Mouse (Mus musculus) NIH3T3 (cell line): Measurements from ENCODE around the gene Havcr1.
"Not testable (repeated sequence)": the region's sequence is repeated elsewhere in the genome, so short reads cannot be mapped to it uniquely, and the experiment has no call there.

ENCODE experiments used
- DNase-seq: peaks from one replicate; pipeline ENCODE4 v3.0.0-alpha.2; 2012; ENCODE audit warnings: low read depth

Havcr1 gene

DNA sequence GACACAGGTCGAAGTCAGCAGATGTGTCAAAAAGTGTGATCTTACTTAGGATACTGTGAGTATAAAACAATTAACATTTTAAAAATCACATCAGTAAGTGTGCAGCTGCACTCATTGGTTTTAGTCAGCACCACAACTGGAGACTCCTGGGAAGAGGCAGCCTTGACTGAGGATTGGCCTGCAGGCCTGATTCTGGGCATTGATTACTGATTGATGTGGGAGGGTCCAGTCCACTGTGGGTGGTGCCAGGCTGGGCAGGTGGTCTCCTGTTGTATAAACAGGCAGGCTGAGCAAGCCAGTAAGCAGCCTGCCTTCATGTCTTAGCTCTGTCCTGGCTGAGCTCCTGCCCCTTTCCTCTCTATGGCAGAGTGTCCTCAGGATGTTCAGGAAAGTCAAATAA is at the start of gene Havcr1:
TSS of gene Havcr1 (plus strand) at position 5 of the 400 bp plus-strand sequence.
- not testable (repeated sequence) for DNase-seq

DNA sequence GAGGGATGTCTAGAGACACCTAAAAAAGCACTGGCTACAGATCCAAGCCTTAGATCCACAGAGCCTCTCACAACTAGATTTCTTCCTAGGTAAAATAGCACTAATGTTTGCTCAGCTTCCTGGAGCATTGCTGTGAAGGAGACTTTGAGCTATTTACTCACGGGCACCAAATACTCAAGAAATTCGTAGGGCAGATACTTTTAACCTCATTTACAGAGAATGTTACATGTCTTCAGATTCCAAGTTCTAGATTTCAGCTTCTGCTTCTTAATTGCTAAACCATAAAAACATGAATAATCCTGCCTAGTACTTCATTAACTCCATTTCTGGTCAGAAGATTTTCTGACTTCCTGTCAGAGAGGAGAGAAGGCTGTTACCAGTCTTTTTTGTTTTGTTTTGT is 44.7 kb upstream of the Havcr1 start:
- DNase-seq: no peak

DNA sequence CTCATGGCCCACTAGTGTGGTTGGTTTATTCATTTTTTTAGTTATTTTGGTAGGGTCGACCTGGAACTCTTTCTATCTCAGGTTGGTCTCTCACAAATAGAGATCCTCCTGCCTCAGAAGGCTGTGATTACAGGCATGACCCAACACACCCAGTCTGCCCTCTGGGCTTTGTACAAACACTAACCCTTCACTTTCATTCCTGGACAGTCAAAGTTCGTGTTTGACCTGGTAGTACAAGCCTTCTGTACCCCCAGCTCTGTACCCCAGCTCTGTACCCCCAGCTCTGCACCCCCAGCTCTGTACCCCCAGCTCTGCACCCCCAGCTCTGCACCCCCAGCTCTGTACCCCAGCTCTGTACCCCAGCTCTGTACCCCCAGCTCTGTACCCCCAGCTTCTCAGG is 39.0 kb upstream of the Havcr1 start:
- not testable (repeated sequence) for DNase-seq

DNA sequence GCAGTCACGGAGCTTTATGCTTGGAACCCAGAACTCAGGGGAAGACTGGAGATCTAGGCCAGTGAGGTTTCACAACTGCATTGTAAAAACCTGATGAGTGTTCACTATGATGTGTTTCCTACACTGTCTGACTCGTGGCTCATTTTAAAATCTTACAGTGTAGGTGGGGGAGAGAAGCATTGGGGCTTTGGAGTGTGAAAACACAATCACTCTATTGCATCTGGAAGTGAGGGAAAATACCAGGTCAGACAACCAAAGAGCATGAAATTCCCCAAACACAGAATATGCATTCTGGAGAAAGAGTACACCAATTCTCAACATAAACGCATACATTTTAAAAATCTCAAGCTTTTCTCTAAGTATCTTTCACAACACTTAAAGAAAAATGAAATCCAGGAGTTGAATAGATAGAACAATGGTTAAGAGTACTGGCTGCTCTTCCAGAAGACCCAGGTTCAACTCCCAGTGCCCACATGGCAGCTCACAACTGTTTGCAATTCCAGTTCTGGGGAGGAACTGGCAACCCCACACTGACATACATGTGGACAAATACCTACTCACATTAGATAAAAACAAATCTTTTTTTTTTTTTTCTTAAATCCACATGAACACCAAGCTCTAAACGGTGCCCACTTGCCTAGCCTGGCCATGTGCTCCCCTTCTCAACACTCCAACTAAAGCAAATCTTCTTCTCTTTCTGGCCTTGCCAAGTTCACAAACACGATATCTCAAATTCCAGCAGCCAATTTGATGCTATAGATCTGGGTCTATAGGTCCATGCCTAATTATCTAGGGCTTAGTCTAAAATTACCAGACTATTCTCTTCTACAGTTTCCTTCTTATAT is 37.2 kb upstream of the Havcr1 start:
- no peak for DNase-seq

DNA sequence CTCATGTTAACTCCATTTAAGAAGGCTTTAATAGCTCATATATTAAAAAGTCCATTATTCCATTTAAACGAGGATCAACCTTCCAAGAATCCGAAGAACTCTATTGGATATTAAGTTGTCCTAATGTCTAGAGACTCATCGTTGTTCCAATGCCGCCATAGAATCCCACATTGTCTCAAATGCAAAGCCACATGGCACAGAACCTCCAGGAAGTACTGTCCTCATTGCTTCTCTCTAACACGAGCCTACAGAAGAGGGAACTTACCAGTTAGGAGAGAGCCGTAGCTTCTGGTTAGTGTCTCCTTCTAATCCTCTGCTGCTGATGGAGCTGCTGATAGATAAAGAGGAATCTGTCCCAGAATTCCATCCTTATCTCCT is 36.6 kb upstream of the Havcr1 start:
- no peak for DNase-seq

DNA sequence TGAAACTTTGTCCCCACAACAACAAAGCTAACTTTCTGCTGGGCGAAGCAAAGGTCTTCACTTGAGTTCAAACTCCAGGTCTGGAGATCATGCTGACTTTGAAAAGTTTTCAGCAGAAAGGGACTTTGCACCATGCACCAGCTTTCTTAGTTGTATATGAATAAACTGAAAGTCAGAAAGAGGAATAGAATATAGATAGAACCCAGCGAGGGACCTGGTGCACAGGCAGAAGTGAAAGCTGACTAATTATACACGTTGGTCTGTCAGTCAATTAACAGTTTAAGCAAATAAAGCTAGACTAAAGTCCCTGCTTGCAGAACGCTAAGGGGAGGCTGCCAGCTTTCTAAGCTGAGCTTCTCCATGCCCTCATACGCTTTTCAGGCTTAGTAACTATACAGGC is 36.0 kb upstream of the Havcr1 start:
- DNase-seq: no peak

DNA sequence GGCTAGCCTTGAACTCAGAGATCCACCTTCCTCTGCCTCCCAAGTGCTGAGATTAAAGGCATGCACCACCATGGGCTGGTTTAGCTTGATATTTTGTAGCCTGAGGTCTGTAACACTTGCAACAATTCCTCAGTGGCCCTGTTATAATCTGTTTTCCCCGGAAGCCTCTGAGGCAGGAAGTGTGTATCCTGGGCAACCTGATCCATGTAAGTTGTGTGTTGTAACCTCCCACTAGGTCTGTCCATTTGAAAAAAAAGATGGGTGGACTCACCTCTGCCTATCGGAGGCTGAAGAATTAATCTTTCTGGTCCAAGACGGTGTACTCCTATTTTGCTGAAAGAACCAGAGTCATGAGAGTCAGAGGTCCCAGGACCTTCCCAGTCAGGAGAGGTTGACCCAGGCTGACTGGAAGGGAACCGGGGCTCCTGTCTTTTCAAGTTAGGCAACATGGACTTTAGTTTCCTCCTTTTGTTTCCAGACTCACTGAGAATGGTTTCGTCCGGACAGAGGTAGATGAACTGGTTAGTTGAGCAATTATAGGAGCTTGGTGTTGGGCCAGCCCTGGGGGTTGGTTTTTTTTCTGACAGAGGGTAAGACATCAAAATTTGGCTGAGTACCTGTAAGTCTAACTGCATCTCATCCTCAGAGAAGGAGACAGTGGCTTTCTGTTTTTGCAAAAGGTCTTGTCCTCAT is 28.1 kb upstream of the Havcr1 start, which contains the start of gene Timd2:
TSS of gene Timd2 (minus strand) at position 398 of the 693 bp plus-strand sequence.
- DNase-seq: no peak

DNA sequence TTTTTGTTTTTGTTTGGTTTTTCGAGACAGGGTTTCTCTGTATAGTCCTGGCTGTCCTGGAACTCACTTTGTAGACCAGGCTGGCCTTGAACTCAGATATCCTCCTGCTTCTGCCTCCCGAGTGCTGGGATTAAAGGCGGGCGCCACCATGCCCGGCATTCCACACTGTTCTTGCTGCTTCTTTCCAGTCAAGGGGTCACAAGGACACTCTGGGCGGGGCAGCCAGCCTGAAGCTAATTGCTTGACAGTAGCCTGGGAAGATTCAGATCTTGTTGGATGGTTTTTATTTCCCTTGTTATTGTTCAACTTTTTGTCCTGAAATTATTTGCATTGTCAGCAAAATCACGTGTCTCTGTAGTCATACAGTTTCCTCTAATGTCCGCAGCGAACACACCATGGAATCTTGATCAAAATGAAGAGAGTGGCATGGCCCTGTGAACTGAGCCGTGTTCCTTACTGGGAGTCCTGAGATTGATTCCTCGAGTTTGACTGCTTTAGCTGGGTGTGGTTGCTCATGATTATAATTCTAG is 3.3 kb upstream of the Havcr1 start:
- DNase-seq: no peak

DNA sequence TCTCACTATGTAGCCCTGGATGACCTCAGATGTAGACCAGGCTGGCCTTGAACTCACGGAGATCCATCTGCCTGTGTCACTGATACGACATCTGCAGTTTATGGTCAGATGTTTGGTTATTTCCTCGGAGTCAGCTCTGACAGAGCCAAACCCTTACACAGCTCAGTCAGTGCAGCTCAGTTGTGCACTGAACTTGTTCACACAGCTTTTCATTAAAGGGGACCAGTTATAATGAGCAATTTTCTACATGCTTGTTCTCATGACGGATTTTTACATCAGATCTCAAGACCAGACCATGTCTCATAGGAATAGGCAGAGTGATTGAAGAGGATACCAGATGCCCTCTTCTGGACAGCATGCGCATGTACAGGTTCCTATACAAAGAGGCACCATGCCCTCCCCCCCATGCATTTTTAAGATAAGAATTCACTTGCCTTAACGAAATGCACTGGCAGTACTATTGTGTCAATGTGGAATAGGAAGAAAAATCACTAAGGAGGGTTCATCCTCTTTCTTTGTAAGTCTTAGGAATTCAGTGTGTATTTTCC is 1.6 kb upstream of the Havcr1 start:
- DNase-seq: peak; percentile 24

DNA sequence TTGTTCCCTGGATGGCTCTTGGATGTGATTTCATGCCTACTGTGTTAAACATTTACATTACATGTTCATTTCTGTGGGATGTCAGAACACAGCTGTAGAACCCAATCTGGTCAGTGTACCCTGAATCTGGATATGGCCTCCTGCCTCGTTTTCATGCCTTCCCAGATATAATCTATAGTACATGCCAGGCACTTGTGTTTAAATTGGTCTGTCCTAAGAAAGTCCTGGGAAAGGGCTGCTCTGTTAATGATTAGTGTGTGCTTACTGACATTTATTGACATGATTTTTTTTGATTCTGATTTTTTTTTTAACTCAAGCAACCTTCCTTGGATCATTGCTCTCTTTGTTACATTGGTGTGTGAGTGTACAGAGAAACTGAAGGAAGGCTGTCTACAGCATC is 263 bp upstream of the Havcr1 start:
- DNase-seq: no peak

DNA sequence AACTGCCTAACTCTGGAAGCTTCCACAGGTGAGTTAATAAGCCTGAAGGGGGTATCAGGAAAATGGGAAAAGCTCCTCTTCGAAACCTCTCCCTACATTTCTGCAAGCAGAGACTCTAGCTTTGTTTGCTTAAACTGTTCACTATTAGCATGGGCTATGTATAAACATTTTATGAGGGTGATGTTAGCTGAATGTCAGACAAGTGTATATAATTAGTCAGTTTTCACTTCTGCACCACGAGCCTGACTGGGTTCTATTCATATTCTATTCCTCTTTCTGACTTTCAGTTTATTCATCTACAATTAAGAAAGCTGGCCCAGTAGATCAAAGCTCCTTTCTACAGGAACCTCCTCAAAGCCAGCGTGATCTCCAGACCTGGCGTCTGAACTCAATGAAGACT is 4.6 kb downstream of the Havcr1 start:
- no peak for DNase-seq

DNA sequence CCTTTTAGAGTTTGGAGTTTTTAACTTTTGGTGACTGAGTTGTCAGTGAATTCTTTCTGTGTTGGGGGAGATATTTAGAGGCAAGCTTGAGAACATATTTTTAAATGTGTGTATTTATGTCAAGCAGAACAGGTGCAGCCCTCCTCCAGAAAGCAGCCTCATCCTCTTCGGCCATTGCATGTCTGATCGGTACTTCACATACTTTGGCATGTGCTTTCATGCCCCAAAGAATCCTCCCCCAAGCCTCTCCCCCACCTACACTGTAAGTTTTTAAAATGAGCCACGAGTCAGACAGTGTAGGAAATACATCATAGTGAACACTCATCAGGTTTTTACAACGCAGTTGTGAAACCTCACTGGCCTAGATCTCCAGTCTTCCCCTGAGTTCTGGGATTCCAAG is 6.0 kb downstream of the Havcr1 start:
- DNase-seq: no peak

DNA sequence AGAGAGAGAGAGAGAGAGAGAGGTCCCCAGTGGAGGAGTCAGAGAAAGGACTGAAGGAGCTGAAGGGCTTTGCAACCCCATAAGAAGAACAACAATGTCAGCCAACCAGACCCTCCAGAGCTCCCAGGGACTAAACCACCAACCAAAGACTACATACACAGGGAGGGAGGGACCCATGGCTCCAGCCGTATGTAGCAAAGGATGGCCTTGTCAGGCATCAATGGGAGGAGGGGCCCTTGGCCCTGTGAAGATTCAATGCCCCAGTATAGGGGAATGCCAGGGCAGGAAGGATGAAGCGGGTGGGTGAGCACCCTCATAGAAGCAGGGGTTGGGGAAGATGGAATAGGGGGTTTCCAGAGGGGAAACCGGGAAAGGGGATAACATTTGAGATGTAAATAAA is 6.8 kb downstream of the Havcr1 start:
- no peak for DNase-seq

DNA sequence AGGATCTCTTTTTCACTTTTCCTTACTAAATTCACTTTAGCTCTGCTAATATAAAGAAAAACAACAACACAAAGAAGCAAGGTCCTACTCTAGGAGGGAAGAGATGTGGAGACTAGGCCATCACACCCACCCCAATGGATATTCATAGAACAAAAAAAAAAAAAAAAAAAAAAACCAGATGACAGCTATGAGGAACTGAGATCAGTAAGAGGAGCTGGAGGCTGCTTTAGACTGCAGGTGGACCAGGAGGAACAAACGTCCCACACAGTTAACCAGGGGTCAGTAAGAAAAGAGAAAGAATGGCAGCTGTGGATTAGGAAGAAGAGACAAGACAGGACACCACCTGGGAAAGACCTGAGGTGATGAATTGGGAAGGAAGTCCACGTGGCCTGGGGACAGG is 13.1 kb downstream of the Havcr1 start:
- DNase-seq: no peak

DNA sequence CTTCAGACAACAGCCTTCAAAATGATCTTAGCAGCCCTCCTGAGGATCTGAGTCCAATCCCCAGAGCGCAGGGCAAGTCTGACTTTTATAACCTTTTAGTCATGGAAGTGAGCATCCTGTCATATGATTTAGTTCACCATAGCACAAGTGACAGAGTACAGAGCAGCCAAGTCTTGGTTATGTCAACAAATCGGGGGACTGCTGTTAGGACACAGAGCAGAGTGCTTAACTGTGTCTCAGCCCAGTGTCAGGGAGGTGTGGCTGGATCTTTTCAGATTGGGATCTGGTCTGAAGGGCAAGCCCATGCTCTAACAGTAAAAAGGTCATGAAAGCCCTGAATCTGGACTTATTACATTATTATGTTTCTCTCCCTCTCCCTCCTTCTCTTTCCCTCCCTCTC is 18.8 kb downstream of the Havcr1 start:
- no peak for DNase-seq

DNA sequence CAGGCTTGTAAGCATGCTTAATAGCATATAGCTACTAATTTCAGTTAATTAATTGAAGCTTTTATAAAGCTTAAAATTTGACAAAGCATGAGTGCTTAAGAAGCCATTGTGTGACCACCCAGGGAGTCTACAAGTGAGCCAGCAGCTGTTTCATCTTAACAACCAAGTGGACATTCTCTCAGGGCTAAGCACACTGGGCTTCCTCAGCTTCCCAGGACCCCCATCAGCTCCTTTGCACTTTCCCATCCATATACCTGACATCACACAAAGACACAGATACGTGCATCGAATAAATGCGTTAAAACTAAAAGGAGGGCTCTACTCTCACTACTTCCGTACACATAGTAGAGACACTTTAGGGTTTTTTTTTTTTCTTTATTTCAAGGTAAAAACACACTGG is 19.8 kb downstream of the Havcr1 start:
- DNase-seq: no peak

DNA sequence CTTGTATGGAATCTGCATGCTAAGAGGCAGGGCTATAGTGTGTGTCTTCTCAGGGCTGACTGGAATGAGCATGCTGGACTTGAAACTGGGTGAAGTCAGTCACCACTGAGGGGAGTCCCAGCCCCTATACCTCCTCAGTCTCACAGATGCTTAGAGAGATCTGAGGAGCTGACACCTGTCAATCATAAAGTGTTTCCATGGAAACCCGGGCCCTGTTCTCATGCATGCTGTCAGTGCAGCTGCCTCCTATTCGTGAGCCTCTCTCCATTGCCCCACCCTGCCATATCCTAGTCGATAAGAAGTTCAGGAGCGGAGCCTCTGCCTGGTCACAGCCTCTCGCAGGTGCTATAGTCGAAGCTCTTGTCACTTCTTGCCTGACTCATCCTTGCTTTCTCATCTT is 20.8 kb downstream of the Havcr1 start:
- not testable (repeated sequence) for DNase-seq

DNA sequence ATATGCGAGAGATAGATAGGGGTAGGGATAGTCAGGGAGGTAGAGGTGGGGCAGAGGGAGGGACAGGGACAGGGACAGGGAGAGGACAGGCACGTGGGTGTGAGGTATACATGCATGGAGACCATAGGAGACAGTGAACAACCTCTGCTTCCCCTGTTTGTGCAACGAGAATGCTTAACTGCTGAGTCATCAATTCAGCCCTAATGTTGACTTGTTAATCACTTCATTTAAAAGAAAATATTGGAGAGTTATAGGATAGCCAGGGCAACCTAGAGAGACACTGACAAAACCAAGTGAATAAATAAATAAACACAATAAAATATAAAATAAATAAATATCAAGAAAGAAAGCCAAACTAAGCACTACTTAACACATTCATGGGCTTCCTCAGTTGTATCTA is 42.0 kb downstream of the Havcr1 start:
- DNase-seq: no peak

DNA sequence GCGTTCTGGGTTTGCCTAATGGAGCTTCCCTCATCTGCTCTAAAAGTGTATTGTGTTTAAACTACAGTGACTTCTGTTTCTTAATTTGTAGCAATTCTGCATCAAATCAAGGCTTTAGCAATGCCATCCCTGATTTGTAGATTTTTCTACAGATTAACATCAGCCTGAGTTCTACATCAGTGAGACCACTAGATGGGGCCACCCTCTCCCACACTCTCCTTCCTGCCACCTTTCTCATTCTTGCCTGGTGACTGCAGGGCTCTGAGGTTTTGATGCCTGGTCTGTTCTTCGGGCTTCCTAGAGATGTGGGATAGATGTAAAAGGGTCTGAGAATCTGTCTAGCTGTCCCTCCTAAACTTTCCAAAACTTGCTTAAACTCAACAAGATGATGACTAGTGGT is 44.9 kb downstream of the Havcr1 start:
- no peak for DNase-seq

DNA sequence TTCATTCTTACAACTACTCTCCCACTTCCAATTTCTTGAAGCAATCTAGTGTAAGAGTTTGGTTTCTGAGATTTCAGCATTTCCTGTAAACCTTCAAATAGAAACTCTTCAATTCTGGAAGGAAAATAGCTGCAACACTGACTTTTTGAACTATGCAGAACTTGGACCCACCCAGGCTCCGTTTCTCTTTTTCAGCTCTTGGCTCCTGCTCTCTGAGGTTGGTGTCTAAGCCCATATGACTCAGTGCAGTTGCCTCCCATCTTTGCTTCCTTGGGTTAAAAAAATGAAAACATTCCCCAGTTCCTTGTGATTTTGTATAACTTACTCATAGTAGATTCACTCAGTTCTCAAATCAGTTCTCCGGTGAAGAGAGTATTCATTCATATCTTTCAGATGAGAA is 69.6 kb downstream of the Havcr1 start:
- DNase-seq: no peak

DNA sequence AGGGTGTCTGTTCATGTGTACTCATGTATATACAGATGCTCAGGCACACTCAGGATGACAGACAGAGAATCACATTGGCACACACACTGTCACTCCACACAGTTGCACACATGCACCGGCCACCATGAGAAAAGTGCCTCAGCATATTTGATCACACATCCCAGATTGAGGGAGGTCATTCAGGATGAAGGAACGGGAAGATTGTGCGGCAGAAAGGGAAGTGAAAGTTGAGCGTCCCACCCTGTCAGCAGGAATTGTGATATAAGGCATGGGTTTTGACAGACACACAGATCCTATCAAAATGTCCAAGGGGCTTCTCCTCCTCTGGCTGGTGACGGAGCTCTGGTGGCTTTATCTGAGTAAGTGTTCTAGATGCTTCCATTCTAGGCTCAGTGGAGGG is 75.6 kb downstream of the Havcr1 start, which contains the start of gene Timd4:
TSS of gene Timd4 (plus strand) at position 290 of the 400 bp plus-strand sequence.
- no peak for DNase-seq

DNA sequence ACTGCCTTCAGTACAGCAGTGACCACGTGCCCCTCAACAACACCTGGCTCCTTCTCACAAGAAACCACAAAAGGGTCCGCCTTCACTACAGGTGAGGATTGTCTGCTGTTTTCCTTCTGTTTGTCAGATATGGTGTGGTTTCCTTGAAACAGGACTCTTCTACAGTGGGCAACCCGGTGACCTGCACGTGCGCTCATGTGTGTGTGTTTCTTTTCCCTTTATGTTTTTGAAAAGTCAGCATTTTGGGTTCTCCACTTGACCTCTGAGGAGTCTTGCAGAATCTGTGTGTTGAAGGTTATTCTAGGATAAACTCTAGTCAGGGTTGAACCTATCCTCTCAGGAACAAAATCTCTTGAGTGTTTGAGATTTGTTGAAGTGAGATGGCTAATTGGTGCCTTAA is 82.8 kb downstream of the Havcr1 start:
- no peak for DNase-seq

DNA sequence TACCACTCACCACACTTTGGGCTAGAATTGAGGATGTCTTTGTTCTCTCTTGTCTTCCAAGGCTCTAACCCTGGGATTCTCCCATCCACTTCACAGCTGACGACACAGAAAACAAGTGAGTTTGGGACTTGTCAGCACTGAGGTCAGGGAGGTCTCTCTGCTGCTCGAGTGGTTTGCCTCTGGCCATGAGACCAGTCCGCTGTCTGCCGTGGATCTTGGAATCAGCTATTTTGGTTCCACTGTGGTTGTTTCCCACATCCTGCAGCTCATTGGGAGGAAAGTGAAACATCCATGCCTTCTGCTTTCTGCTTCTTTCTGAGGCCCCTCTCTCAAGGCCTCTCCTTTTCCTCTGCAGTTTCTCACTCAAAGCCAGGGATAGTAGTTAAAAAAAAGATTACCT is 85.0 kb downstream of the Havcr1 start:
- DNase-seq: no peak
